Mouse (Mus musculus) lung, embryonic 15.5 days (tissue): Measurements from ENCODE around the gene Tmem223. TPM values are rescaled to one million over a fixed set of nuclear protein-coding genes. Genes with fewer than 3 reads are reported as not detected.
A peak's percentile ranks its signal among the peaks of the same experiment; 100 is the strongest.
"Not testable (repeated sequence)": the region's sequence is repeated elsewhere in the genome, so short reads cannot be mapped to it uniquely, and the experiment has no call there.

ENCODE experiments used
- ATAC-seq: fragments of 200-750 bp; cut with Nextera tagmentation; 2 replicates; pipeline ENCODE4 v1.8.0; 2017; ENCODE audit warnings: moderate number of reproducible peaks, borderline replicate concordance; ENCODE audit not compliant: low FRiP score, low TSS enrichment; ENCODE audit errors: extremely low read depth
- H3K27ac ChIP-seq: fragments of 300-500 bp; sonication (generic); 2 replicates; pipeline ENCODE4 v1.5.1; 2015; ENCODE audit warnings: moderate library complexity, mild to moderate bottlenecking, inconsistent platforms
- H3K27me3 ChIP-seq: fragments of 300-500 bp; sonication (generic); 2 replicates; pipeline ENCODE4 v1.6.1; 2015; ENCODE audit warnings: inconsistent platforms
- H3K36me3 ChIP-seq: fragments of 300-500 bp; sonication (generic); 2 replicates; pipeline ENCODE4 v1.6.1; 2015; ENCODE audit warnings: inconsistent platforms
- H3K4me1 ChIP-seq: fragments of 300-500 bp; sonication (generic); 2 replicates; pipeline ENCODE4 v1.6.1; 2015; ENCODE audit warnings: inconsistent platforms
- H3K4me2 ChIP-seq: fragments of 300-500 bp; sonication (generic); 2 replicates; pipeline ENCODE4 v1.6.1; 2015; ENCODE audit warnings: inconsistent platforms, mild to moderate bottlenecking, moderate library complexity
- H3K4me3 ChIP-seq: fragments of 300-500 bp; sonication (generic); 2 replicates; pipeline ENCODE4 v1.5.1; 2015; ENCODE audit warnings: mild to moderate bottlenecking, inconsistent platforms
- H3K9ac ChIP-seq: fragments of 300-500 bp; sonication (generic); 2 replicates; pipeline ENCODE4 v1.6.1; 2015; ENCODE audit warnings: inconsistent platforms
- H3K9me3 ChIP-seq: fragments of 300-500 bp; sonication (generic); 2 replicates; pipeline ENCODE4 v1.6.1; 2016; ENCODE audit warnings: inconsistent platforms
- WGBS: fragments of 180-500 bp; shearing (Covaris S2); methylation state at CpG from one replicate; pipeline ENCODE4 v1.1.7; 2015; 5-methylcytosine and 5-hydroxymethylcytosine counted together
- polyA plus RNA-seq: library from polyadenylated mRNA; unstranded; fragments of >200 nt; fragmentation: Nextera tagmentation; extraction: Ambion mirVana; gene quantifications from 2 replicates; pipeline ENCODE4 v1.2.1, GENCODE M21; 2015

The Tmem223 gene
- polyA plus RNA-seq, 1 experiment from 2014 or later = 181 TPM

GRCm38 (mm10) chr19:8728335-8729099 is 42.3 kb upstream of the Tmem223 start:
- H3K4me1 ChIP-seq = peaks cover 22% of the 10 kb centered on the region
- not testable (repeated sequence) for H3K4me3 ChIP-seq, H3K27ac ChIP-seq, H3K4me2 ChIP-seq, ATAC-seq, H3K27me3 ChIP-seq, H3K9me3 ChIP-seq, H3K9ac ChIP-seq
- peaks cover 28% of the 10 kb centered on the region for H3K36me3 ChIP-seq
- 27% methylated on average over 3 of the region's 3 CpGs for WGBS

GRCm38 (mm10) chr19:8734334-8734733 is 36.5 kb upstream of the Tmem223 start:
- peaks cover 18% of the 10 kb centered on the region for H3K36me3 ChIP-seq
- H3K4me2 ChIP-seq = no peak overlapping the region
- H3K27me3 ChIP-seq = no peaks in the 10 kb centered on the region
- WGBS = 68% methylated on average over 3 of the region's 3 CpGs
- no peak overlapping the region for H3K9ac ChIP-seq
- no peak overlapping the region for H3K4me3 ChIP-seq
- no peak overlapping the region for H3K27ac ChIP-seq
- H3K4me1 ChIP-seq = peaks cover 12% of the 10 kb centered on the region
- no peaks in the 10 kb centered on the region for H3K9me3 ChIP-seq
- ATAC-seq = no peak

GRCm38 (mm10) chr19:8735389-8736159 is 35.2 kb upstream of the Tmem223 start, which contains the start of gene Wdr74:
Wdr74 (plus strand) TSS chr19:8735827.
- H3K4me3 ChIP-seq = peak within 1 kb of the TSS; percentile 97
- under 1% methylated on average over 32 of the region's 32 CpGs for WGBS
- peak within 1 kb of the TSS; percentile 90 for H3K4me2 ChIP-seq
- peak within 1 kb of the TSS; percentile 82 for H3K9ac ChIP-seq
- peaks cover 16% of the 10 kb centered on the region for H3K4me1 ChIP-seq
- H3K9me3 ChIP-seq = no peaks in the 10 kb centered on the region
- peak; percentile 89 for ATAC-seq
- peaks cover 31% of the 10 kb centered on the region for H3K36me3 ChIP-seq
- H3K27ac ChIP-seq = peak within 1 kb of the TSS; percentile 48
- no peaks in the 10 kb centered on the region for H3K27me3 ChIP-seq

GRCm38 (mm10) chr19:8736160-8736467 is 34.7 kb upstream of the Tmem223 start:
- 2% methylated on average over 11 of the region's 11 CpGs for WGBS
- H3K4me2 ChIP-seq = peak overlapping the region; percentile 90
- H3K4me1 ChIP-seq = peaks cover 21% of the 10 kb centered on the region
- H3K27me3 ChIP-seq = no peaks in the 10 kb centered on the region
- peak; percentile 43; the same call in 1 of the 2 replicates for ATAC-seq
- peaks cover 32% of the 10 kb centered on the region for H3K36me3 ChIP-seq
- H3K9me3 ChIP-seq = no peaks in the 10 kb centered on the region
- peak overlapping the region; percentile 48 for H3K27ac ChIP-seq
- H3K4me3 ChIP-seq = peak overlapping the region; percentile 97
- peak overlapping the region; percentile 82 for H3K9ac ChIP-seq

GRCm38 (mm10) chr19:8738911-8739310 is 31.9 kb upstream of the Tmem223 start:
- WGBS = 84% methylated on average over 7 of the region's 7 CpGs

GRCm38 (mm10) chr19:8739646-8740045 is 31.1 kb upstream of the Tmem223 start:
- Histone ChIP-seq H3K27me3 (no peaks in the 10 kb centered on the region), H3K4me1 (peaks cover 33% of the 10 kb centered on the region), H3K4me3 (no peak overlapping the region), H3K36me3 (peaks cover 52% of the 10 kb centered on the region), H3K4me2 (no peak overlapping the region), H3K9ac (no peak overlapping the region), H3K9me3 (no peaks in the 10 kb centered on the region), H3K27ac (no peak overlapping the region)
- 89% methylated on average over 6 of the region's 6 CpGs for WGBS
- ATAC-seq = no peak

More at GRCm38 (mm10) chr19:8738911-8739310, 31.9 kb upstream of the Tmem223 start:
- H3K9ac ChIP-seq = no peak overlapping the region
- no peaks in the 10 kb centered on the region for H3K9me3 ChIP-seq
- no peak for ATAC-seq
- H3K4me1 ChIP-seq = peaks cover 33% of the 10 kb centered on the region
- peaks cover 45% of the 10 kb centered on the region for H3K36me3 ChIP-seq
- H3K4me3 ChIP-seq = no peak overlapping the region
- no peak overlapping the region for H3K4me2 ChIP-seq
- H3K27me3 ChIP-seq = no peaks in the 10 kb centered on the region
- H3K27ac ChIP-seq = no peak overlapping the region

- WGBS = 62% methylated on average over 14 of the region's 14 CpGs
- Histone ChIP-seq H3K4me2 (peak within 1 kb of the TSS; percentile 84), H3K4me1 (peaks cover 29% of the 10 kb centered on the region), H3K27me3 (no peaks in the 10 kb centered on the region), H3K36me3 (peaks cover 62% of the 10 kb centered on the region), H3K9me3 (no peaks in the 10 kb centered on the region), H3K9ac (peak within 1 kb of the TSS; percentile 77), H3K4me3 (peak within 1 kb of the TSS; percentile 66), H3K27ac (peak within 1 kb of the TSS; percentile 98)
- ATAC-seq = no peak
Measured at GRCm38 (mm10) chr19:8740603-8741002, 30.2 kb upstream of the Tmem223 start, which contains the start of gene 1700092M07Rik. 1700092M07Rik (plus strand) TSS chr19:8740718.

GRCm38 (mm10) chr19:8741243-8741869 is 29.4 kb upstream of the Tmem223 start, which contains the start of gene Stx5a:
Stx5a (plus strand) TSS chr19:8741413.
- peak within 1 kb of the TSS; percentile 84 for H3K4me2 ChIP-seq
- peak within 1 kb of the TSS; percentile 66 for H3K4me3 ChIP-seq
- H3K4me1 ChIP-seq = peaks cover 29% of the 10 kb centered on the region
- ATAC-seq = peak; percentile 98
- H3K9ac ChIP-seq = peak within 1 kb of the TSS; percentile 77
- H3K27me3 ChIP-seq = no peaks in the 10 kb centered on the region
- peaks cover 70% of the 10 kb centered on the region for H3K36me3 ChIP-seq
- H3K27ac ChIP-seq = peak within 1 kb of the TSS; percentile 98
- no peaks in the 10 kb centered on the region for H3K9me3 ChIP-seq
- WGBS = under 1% methylated on average over 36 of the region's 36 CpGs

- ATAC-seq = no peak
- Histone ChIP-seq H3K4me2 (peak overlapping the region; percentile 84), H3K36me3 (peaks cover 78% of the 10 kb centered on the region), H3K4me3 (peak overlapping the region; percentile 66), H3K27ac (peak overlapping the region; percentile 98), H3K9me3 (no peaks in the 10 kb centered on the region), H3K27me3 (no peaks in the 10 kb centered on the region), H3K4me1 (peaks cover 21% of the 10 kb centered on the region), H3K9ac (peak overlapping the region; percentile 77)
- 9% methylated on average over 14 of the region's 14 CpGs for WGBS
Measured at GRCm38 (mm10) chr19:8742176-8742575, 28.6 kb upstream of the Tmem223 start.

- Histone ChIP-seq H3K36me3 (peaks cover 80% of the 10 kb centered on the region), H3K9ac (no peak overlapping the region), H3K27ac (no peak overlapping the region), H3K9me3 (no peaks in the 10 kb centered on the region), H3K27me3 (no peaks in the 10 kb centered on the region), H3K4me3 (no peak overlapping the region), H3K4me1 (peaks cover 19% of the 10 kb centered on the region), H3K4me2 (no peak overlapping the region)
- 94% methylated on average over 1 of the region's 1 CpGs for WGBS
- ATAC-seq = no peak
Measured at GRCm38 (mm10) chr19:8745382-8745781, 25.4 kb upstream of the Tmem223 start.

- Histone ChIP-seq H3K27ac (no peak overlapping the region), H3K36me3 (peaks cover 96% of the 10 kb centered on the region), H3K4me2 (no peak overlapping the region), H3K27me3 (no peaks in the 10 kb centered on the region), H3K4me3 (no peak overlapping the region), H3K9ac (no peak overlapping the region), H3K4me1 (peaks cover 10% of the 10 kb centered on the region), H3K9me3 (no peaks in the 10 kb centered on the region)
- WGBS = 62% methylated on average over 2 of the region's 2 CpGs
- ATAC-seq = no peak
Measured at GRCm38 (mm10) chr19:8747368-8747767, 23.4 kb upstream of the Tmem223 start.
